Mouse (Mus musculus) liver, adult 2 months (tissue): ENCODE measurements around the gene Rrad. TPM values are rescaled to one million over a fixed set of nuclear protein-coding genes. Genes with fewer than 3 reads are reported as not detected.

Source experiments
- DNase-seq: peaks from one replicate; pipeline ENCODE4 v3.0.0-alpha.2; 2011; ENCODE audit warnings: low read depth, low spot score; ENCODE audit errors: extremely low read depth
- H3K27ac ChIP-seq: fragments of 200-500 bp; replicated peaks from 2 replicates; pipeline ENCODE4 v1.5.1; 2012; ENCODE audit warnings: low read depth, mild to moderate bottlenecking, control low read depth, inconsistent platforms, low read length; ENCODE audit not compliant: insufficient read depth
- H3K27me3 ChIP-seq: fragments of 200-500 bp; 2 replicates; pipeline ENCODE4 v1.6.1; 2012; ENCODE audit warnings: mild to moderate bottlenecking, moderate library complexity, low read length, inconsistent platforms; ENCODE audit not compliant: control insufficient read depth, insufficient read depth
- H3K36me3 ChIP-seq: fragments of 200-500 bp; 2 replicates; pipeline ENCODE4 v1.6.1; 2012; ENCODE audit warnings: low read length, inconsistent platforms; ENCODE audit not compliant: control insufficient read depth, insufficient read depth
- H3K4me1 ChIP-seq: fragments of 200-500 bp; 2 replicates; pipeline ENCODE4 v1.6.1; 2011; ENCODE audit warnings: low read length; ENCODE audit not compliant: control insufficient read depth, insufficient read depth
- H3K4me3 ChIP-seq: fragments of 200-500 bp; 2 replicates; pipeline ENCODE4 v1.5.1; 2011; ENCODE audit warnings: low read depth, mild to moderate bottlenecking, control low read depth, low read length, moderate library complexity; ENCODE audit not compliant: insufficient read depth
- H3K79me2 ChIP-seq: fragments of 200-500 bp; 2 replicates; pipeline ENCODE4 v1.6.1; 2012; ENCODE audit warnings: inconsistent platforms, mild to moderate bottlenecking, low read length, moderate library complexity; ENCODE audit not compliant: control insufficient read depth, insufficient read depth
- H3K9ac ChIP-seq: fragments of 200-500 bp; 2 replicates; pipeline ENCODE4 v1.6.1; 2012; ENCODE audit warnings: low read depth, mild to moderate bottlenecking, control low read depth, inconsistent platforms, low read length
- CTCF ChIP-seq: fragments of 200-500 bp; IDR thresholded peaks from 2 replicates; pipeline ENCODE4 v1.5.1; 2011; ENCODE audit warnings: low read depth, low read length, control low read depth
- POLR2A ChIP-seq: fragments of 200-500 bp; IDR thresholded peaks from 2 replicates; pipeline ENCODE4 v1.6.1; 2011; ENCODE audit warnings: low read length, control low read depth; ENCODE audit not compliant: insufficient read depth; ENCODE audit errors: extremely low read depth
- WGBS: fragments of 180-500 bp; shearing (Covaris S2); methylation state at CpG from one replicate; pipeline ENCODE4 v1.1.7; 2018; 5-methylcytosine and 5-hydroxymethylcytosine counted together
- polyA plus RNA-seq: library from polyadenylated mRNA; depleted of rRNA; stranded (reverse); fragments of >200 nt; gene quantifications from 2 replicates; pipeline ENCODE4 v1.2.3, GENCODE M21; 2012
- total RNA-seq: library from RNA; depleted of rRNA; stranded (reverse); fragments of >200 nt; gene quantifications from 2 replicates; pipeline ENCODE4 v1.2.3, GENCODE M21; 2014

Gene Rrad
- total and polyA plus RNA-seq, 2 experiments = 0.23 to 0.46 TPM

- Histone ChIP-seq H3K36me3 (no peaks in the 10 kb centered on the region), H3K27me3 (no peaks in the 10 kb centered on the region), H3K9ac (0 out of 2 replicates have a peak overlapping the region, but pooled peaks have one; percentile 12), H3K4me3 (peak overlapping the region; percentile 7; the same call in 1 of the 2 replicates), H3K27ac (no peak overlapping the region), H3K79me2 (no peaks in the 10 kb centered on the region), H3K4me1 (peaks cover 13% of the 10 kb centered on the region)
- WGBS = 31% methylated on average over 21 of the region's 21 CpGs
- DNase-seq = peak; percentile 73
- TF ChIP-seq POLR2A (no peak), CTCF (peak; percentile 99)
Observed at GRCm38 (mm10) chr8:104602468-104603244, 28.5 kb downstream of the Rrad start.

DNA sequence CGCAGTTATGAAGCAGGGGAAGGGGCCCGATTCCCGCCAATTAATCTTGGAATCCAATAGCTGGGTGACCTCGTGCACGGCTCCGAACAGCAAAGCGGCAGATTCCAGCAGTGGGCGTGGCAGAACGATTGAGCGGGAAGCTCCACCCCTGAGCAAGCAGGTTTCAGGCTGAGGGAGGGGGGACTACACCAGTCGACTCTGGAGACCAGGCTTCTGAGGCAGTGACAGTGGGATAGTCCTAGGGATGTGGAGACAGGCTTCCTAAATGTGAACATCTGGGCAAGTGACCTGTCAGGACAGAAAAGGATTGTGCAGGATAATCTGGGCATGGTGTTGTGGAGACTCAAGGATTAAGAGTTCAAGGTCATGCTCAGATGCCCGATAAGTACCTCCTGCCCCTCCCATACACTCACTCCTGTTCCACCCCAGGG lies 29.2 kb downstream of the Rrad start:
- under 1% methylated on average over 12 of the region's 12 CpGs for WGBS
- Histone ChIP-seq H3K4me3 (no peak overlapping the region), H3K79me2 (no peaks in the 10 kb centered on the region), H3K36me3 (peaks cover 2% of the 10 kb centered on the region; the same call in 1 of the 2 replicates), H3K4me1 (peaks cover 17% of the 10 kb centered on the region), H3K9ac (no peak overlapping the region), H3K27ac (peak overlapping the region; percentile 9; the same call in 1 of the 2 replicates), H3K27me3 (no peaks in the 10 kb centered on the region)
- peak; percentile 64 for DNase-seq
- TF ChIP-seq CTCF = no peak

- 0 out of 2 replicates have a peak overlapping the region, but pooled peaks have one; percentile 17 for H3K9ac ChIP-seq
Observed at GRCm38 (mm10) chr8:104601386-104601785, 29.7 kb downstream of the Rrad start.

GRCm38 (mm10) chr8:104598496-104598895 lies 32.6 kb downstream of the Rrad start:
- Histone ChIP-seq H3K79me2 (peaks cover 21% of the 10 kb centered on the region), H3K36me3 (peaks cover 23% of the 10 kb centered on the region), H3K4me1 (peaks cover 44% of the 10 kb centered on the region), H3K27ac (peak overlapping the region; percentile 75), H3K27me3 (no peaks in the 10 kb centered on the region), H3K4me3 (peak overlapping the region; percentile 8; the same call in 1 of the 2 replicates), H3K9ac (peak overlapping the region; percentile 43; the same call in 1 of the 2 replicates)
- no peak for TF ChIP-seq POLR2A
- no peak for TF ChIP-seq CTCF
- peak; percentile 87 for DNase-seq
- WGBS = 6% methylated on average over 6 of the region's 6 CpGs

More at GRCm38 (mm10) chr8:104601386-104601785, 29.7 kb downstream of the Rrad start:
- TF ChIP-seq CTCF = no peak
- no peak for TF ChIP-seq POLR2A
- H3K36me3 ChIP-seq = peaks cover 3% of the 10 kb centered on the region; the same call in 1 of the 2 replicates
- H3K79me2 ChIP-seq = 0 out of 2 replicates have a peak, but pooled peaks cover under 1% of the 10 kb centered on the region
- H3K4me1 ChIP-seq = peaks cover 21% of the 10 kb centered on the region
- 27% methylated on average over 7 of the region's 7 CpGs for WGBS
- no peak overlapping the region for H3K4me3 ChIP-seq
- no peaks in the 10 kb centered on the region for H3K27me3 ChIP-seq
- no peak for DNase-seq
- no peak overlapping the region; the same call in 1 of the 2 replicates for H3K27ac ChIP-seq

- Histone ChIP-seq H3K4me1 (peaks cover 49% of the 10 kb centered on the region), H3K4me3 (no peak overlapping the region), H3K36me3 (peaks cover 25% of the 10 kb centered on the region), H3K9ac (peak overlapping the region; percentile 49; the same call in 1 of the 2 replicates), H3K27ac (peak overlapping the region; percentile 65), H3K79me2 (peaks cover 23% of the 10 kb centered on the region), H3K27me3 (no peaks in the 10 kb centered on the region)
- WGBS = 51% methylated on average over 6 of the region's 6 CpGs
- DNase-seq = peak; percentile 31
- TF ChIP-seq CTCF = no peak
- TF ChIP-seq POLR2A = no peak
Observed at GRCm38 (mm10) chr8:104597656-104598055, 33.5 kb downstream of the Rrad start.
